10 mouse cellular contexts compared by ENCODE assay signal in genomic region chr2:94240411-94240810, GRCm38 (mm10).
A peak's percentile ranks its signal among the peaks of the same experiment; 100 is the strongest.
DNase-seq lines count a peak whose midpoint lies in the region; ATAC-seq and TF ChIP-seq lines count a peak whose summit lies in the region.
"Had no signal": no experiment of that assay in that cellular context is flagged by ENCODE, and none has a peak within 500 bp of the region (broad histone marks: within the 10 kb centered on the region; RNA-seq: fewer than 3 reads in every experiment).

No protein-coding gene starts in this region.

- H3K27ac ChIP-seq in lung, embryonic 14.5 days (ENCODE audit: low read depth) = no peak overlapping the region
- H3K27ac ChIP-seq in limb, embryonic 10.5 days = no peak overlapping the region
- H3K27ac ChIP-seq in olfactory bulb, adult 2 months (ENCODE audit: insufficient read depth, low read depth, low read length) = no peak overlapping the region
- H3K27ac ChIP-seq in gastrocnemius, adult 2 months = no peak overlapping the region

- peak overlapping the region; percentile 59; the same call in 1 of the 2 replicates for H3K4me2 ChIP-seq in lung, embryonic 14.5 days

- no peak for TF ChIP-seq POLR2A in olfactory bulb, adult 2 months (IDR thresholded peaks at IDR 0.05; ENCODE audit: insufficient read depth, low read depth, low read length)

- intact Hi-C loops in gastrocnemius, adult 2 months (cut with DNase I) = no loop called here

- DNase-seq in cerebellum, adult 8-10 months = peak; percentile 31
- DNase-seq in cerebellum, postnatal 4 days (ENCODE audit: low spot score in 2 of 2) = no peak
- DNase-seq in lung, embryonic 14.5 days = no peak
- DNase-seq in lung, postnatal 4 days = no peak
- DNase-seq in limb, embryonic 10.5 days (ENCODE audit: low spot score) = peak; percentile 47
- no peak for DNase-seq in ovary, postnatal 10 days (ENCODE audit: low spot score)
- no peak for DNase-seq in gastrocnemius, adult 2 months
- DNase-seq: heart, postnatal 36 days; thymus, postnatal 25 days had no signal

- no peaks in the 10 kb centered on the region; the same call in 1 of the 2 replicates for H3K4me1 ChIP-seq in lung, embryonic 14.5 days (ENCODE audit: insufficient read depth)
- H3K4me1 ChIP-seq in limb, embryonic 10.5 days = peaks cover 25% of the 10 kb centered on the region
- peaks cover 35% of the 10 kb centered on the region for H3K4me1 ChIP-seq in olfactory bulb, adult 2 months (ENCODE audit: control insufficient read depth, insufficient read depth, low read length)

- no peaks in the 10 kb centered on the region for H3K36me3 ChIP-seq in lung, embryonic 14.5 days (ENCODE audit: insufficient read depth)
- H3K36me3 ChIP-seq in limb, embryonic 10.5 days = no peaks in the 10 kb centered on the region

- no peaks in the 10 kb centered on the region for H3K9me3 ChIP-seq in lung, embryonic 14.5 days (ENCODE audit: low read depth, low read length)
- no peaks in the 10 kb centered on the region for H3K9me3 ChIP-seq in limb, embryonic 10.5 days (replicated peaks)

- WGBS in lung, embryonic 14.5 days = 2% methylated on average over 17 of the region's 17 CpGs
- WGBS in limb, embryonic 10.5 days = 4% methylated on average over 17 of the region's 17 CpGs
- 15% methylated on average over 17 of the region's 17 CpGs for WGBS in olfactory bulb, adult 2 months

- peaks cover 79% of the 10 kb centered on the region for H3K27me3 ChIP-seq in lung, embryonic 14.5 days (ENCODE audit: insufficient read depth, low read length)
- peaks cover 92% of the 10 kb centered on the region for H3K27me3 ChIP-seq in limb, embryonic 10.5 days (ENCODE audit: low read depth, poor library complexity, severe bottlenecking)

- ATAC-seq in lung, embryonic 14.5 days (ENCODE audit: insufficient read depth) = no peak

- H3K4me3 ChIP-seq in lung, embryonic 14.5 days (ENCODE audit: low read depth, low read length) = no peak overlapping the region
- H3K4me3 ChIP-seq in limb, embryonic 10.5 days = peak overlapping the region; percentile 40; the same call in 1 of the 2 replicates
- H3K4me3 ChIP-seq in olfactory bulb, adult 2 months (ENCODE audit: insufficient read depth, low read depth, low read length) = peak overlapping the region; percentile 30; the same call in 1 of the 2 replicates
- H3K4me3 ChIP-seq in gastrocnemius, adult 2 months = no peak overlapping the region

- no peak overlapping the region for H3K9ac ChIP-seq in lung, embryonic 14.5 days

- no peak for TF ChIP-seq CTCF in lung, embryonic 14.5 days (IDR thresholded peaks at IDR 0.05; ENCODE audit: low read depth)
- TF ChIP-seq CTCF in olfactory bulb, adult 2 months (IDR thresholded peaks at IDR 0.05; ENCODE audit: insufficient read depth, low read depth, low read length) = no peak
- no peak for TF ChIP-seq CTCF in gastrocnemius, adult 2 months (IDR thresholded peaks at IDR 0.05)

Comparison
In these comparisons a context has a peak if more than half of its experiments do, and no peak if none do; other contexts are left out.
1. DNase-seq: peak in cerebellum, adult 8-10 months (single experiment) and limb, embryonic 10.5 days (single experiment); none in cerebellum, postnatal 4 days (0 of 2), lung, embryonic 14.5 days (single experiment), lung, postnatal 4 days (0 of 2), ovary, postnatal 10 days (single experiment) and gastrocnemius, adult 2 months (single experiment).
2. H3K4me3 ChIP-seq: peak in limb, embryonic 10.5 days (single experiment) and olfactory bulb, adult 2 months (single experiment); none in lung, embryonic 14.5 days (single experiment) and gastrocnemius, adult 2 months (single experiment).